Mouse (Mus musculus) mouse trophoblast stem cell (cell line): ENCODE data around the gene Tmem115.

Source experiments
- in situ Hi-C, 2 experiments: fragments of 300-500 bp; cut with MseI, MboI; formaldehyde crosslinking; loops; 2 replicates in 1 of 2; 3 replicates in 1 of 2; pipeline ENCODE4 v1.15.1; 2025

The Tmem115 gene

GRCm38 (mm10) chr9:107533791-107534407, at the start of gene Tmem115:
TSS of gene Tmem115 (plus strand) at chr9:107533945.
- in situ Hi-C loops: no loop called here

DNA sequence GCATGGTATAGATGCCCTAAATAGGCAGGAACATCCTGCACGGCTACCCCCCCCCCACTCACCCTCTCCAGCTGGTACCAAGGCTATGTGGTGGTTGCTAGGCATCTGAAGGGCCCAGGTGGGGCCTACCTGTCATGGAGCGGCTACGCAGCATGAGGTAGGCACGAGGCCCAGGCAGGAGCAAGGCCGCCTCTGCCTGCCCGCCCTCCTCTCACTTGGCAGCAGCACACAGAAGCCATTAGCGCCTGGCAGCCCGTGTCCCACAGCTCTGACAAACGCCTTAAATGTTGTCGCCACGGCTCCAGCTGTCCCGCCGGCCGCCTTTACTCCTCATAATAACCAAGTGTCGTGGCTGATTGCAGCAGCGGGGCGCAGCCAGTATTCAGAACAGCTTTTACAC, 49.4 kb upstream of the Tmem115 start:
- in situ Hi-C loops: no loop called here

GRCm38 (mm10) chr9:107484766-107485165, 49.0 kb upstream of the Tmem115 start:
- in situ Hi-C loops: no loop called here

DNA sequence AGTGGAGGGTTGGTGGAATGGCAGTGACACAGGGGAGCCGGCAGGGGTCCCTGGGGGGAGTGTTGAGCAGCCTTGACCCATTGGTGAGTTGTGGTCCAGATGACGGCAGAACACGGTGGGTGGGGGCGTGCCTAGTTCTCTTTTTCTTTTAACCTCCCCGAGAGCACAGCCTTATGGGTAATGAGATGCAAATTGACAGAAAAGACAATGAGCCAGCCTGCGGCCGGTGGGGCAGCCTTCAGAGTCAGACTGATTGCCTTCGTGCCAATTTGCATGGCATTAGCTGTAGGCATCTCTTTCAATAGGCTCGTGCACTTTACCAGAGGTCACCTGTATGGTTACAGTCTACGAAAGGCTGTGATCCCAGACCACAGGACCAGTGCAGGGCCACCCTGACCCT, 47.7 kb upstream of the Tmem115 start:
- in situ Hi-C loops: no loop called here

DNA sequence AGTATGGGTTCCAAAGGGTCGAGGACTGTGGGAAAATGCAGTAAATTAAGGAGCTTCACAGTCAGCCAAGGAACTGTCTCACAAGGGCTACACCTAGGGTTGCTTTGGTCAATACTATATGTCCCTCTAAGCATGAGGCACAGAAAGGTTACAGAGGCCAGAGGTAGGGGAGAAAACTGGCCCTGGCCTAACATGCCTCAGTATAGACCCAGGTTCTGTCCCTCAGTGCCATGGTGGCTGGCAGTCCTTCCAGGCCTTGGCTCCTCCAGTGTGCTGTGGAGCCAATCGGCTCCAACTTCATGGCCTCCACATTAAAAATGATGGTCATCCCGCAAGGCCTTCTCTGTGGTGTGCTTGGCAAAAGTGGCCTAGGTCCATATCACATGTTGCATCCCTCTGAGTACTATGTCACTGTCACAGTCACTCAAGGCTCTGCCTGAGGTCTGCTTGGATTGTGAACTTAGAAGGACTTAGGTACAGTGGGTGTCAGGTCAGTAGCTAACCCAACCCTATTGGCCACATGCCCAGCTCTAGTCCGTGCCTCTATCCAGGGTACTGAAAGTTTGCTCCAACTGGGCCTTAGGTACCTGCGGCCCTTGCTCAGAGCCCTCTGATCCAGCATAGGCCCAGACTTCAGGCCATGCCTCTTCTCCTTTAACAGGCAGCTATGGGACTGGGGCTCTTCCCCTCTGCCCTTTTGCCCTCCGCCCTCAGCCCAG, 47.1 kb upstream of the Tmem115 start:
- in situ Hi-C loops: no loop called here

DNA sequence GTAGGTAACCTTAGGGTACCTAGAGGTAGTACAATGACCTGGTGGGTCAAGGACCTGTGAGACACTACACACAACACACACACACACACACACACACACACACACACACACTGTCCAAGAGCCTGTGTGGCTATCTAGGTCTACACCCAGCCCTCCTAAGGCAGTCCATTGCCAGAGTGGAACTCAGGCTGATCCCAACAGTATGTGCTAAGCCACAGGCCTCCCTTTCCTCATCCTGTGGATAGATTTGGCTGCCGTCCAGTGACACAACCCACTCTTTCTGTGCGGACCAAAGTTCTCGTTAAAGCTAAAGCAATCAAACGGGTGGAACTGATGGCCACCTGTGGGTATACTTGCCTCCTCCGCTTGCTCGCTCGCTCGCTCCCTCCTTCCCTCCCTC, 43.6 kb upstream of the Tmem115 start:
- in situ Hi-C loops: no loop called here

GRCm38 (mm10) chr9:107490625-107491024, 43.1 kb upstream of the Tmem115 start:
- in situ Hi-C loops: no loop called here

DNA sequence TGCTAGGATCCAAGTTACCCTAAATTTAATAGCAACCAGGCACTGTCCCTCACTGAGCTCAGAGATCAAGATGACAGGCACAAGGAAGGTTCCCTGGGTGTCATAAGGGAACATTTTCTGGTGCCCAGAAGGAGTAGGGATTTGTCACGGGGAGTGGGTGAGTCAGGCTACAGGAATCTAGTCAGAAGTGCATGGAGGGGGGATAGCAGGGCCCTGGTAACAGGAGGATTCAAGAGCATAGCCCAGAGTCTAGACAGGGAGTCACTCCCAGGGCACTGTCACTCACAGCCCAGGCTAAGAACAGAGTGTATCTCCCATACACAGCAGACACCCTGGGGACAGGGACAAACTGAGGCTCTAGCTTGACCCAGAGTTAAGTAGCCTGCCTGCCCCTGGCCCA, 40.2 kb upstream of the Tmem115 start:
- in situ Hi-C loops: no loop called here

- in situ Hi-C loops: no loop called here
These were observed 39.5 kb upstream of the Tmem115 start for GRCm38 (mm10) chr9:107494238-107494637.

DNA sequence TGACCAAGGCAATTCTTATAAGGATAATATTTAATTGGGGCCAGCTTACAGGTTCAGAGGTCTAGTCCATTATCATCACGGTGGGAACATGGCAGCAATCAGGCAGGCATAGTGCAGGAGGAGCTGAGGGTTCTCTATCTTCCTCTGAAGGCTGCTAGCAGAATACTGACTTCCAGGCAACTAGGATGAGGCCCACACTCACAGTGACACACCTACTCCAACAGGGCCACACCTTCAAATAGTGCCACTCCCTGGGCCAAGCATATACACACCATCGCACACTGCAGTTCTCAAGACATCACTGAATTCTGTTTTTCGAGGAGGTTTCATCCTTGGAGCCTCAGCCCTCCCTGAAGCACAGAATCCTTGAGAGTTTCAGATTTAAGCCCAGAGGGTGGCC, 37.4 kb upstream of the Tmem115 start:
- in situ Hi-C loops: no loop called here

GRCm38 (mm10) chr9:107500708-107501286, 32.9 kb upstream of the Tmem115 start:
- in situ Hi-C loops: no loop called here

GRCm38 (mm10) chr9:107502131-107502846, 31.5 kb upstream of the Tmem115 start:
- in situ Hi-C loops: no loop called here

GRCm38 (mm10) chr9:107504662-107505537, 28.8 kb upstream of the Tmem115 start:
- in situ Hi-C loops: no loop called here

- in situ Hi-C loops: no loop called here
These were observed 25.5 kb upstream of the Tmem115 start for GRCm38 (mm10) chr9:107508266-107508665.

- in situ Hi-C loops: loop anchor here (5.0 kb wide), 2 partner anchors 143 to 153 kb away; no protein-coding TSS in a partner anchor
These were observed 23.2 kb upstream of the Tmem115 start for GRCm38 (mm10) chr9:107510384-107511100.

- in situ Hi-C loops: loop anchor here (5.0 kb wide), 2 partner anchors 144 to 154 kb away; no protein-coding TSS in a partner anchor
These were observed 22.3 kb upstream of the Tmem115 start for GRCm38 (mm10) chr9:107511436-107511835.

DNA sequence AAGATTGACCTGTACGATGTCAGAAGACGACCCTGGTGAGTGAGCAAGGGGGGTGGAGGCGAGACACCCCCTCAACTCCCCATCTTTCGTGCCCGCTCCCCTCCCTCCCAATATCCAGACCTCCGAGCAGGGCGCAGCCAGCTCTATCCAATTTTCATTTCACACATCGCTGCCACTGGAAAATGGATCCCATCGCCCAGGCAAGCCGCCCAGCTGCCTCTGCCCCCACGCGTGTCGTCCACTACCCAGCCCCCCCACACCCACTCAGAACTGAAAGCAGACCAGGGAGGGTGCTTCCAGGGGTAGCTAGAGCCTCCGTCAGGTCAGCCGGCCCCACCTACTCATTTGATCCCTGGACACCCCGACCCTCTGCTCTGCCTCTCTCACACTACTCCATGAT, 21.4 kb upstream of the Tmem115 start:
- in situ Hi-C loops: loop anchor here (5.0 kb wide), 2 partner anchors 145 to 155 kb away; no protein-coding TSS in a partner anchor

DNA sequence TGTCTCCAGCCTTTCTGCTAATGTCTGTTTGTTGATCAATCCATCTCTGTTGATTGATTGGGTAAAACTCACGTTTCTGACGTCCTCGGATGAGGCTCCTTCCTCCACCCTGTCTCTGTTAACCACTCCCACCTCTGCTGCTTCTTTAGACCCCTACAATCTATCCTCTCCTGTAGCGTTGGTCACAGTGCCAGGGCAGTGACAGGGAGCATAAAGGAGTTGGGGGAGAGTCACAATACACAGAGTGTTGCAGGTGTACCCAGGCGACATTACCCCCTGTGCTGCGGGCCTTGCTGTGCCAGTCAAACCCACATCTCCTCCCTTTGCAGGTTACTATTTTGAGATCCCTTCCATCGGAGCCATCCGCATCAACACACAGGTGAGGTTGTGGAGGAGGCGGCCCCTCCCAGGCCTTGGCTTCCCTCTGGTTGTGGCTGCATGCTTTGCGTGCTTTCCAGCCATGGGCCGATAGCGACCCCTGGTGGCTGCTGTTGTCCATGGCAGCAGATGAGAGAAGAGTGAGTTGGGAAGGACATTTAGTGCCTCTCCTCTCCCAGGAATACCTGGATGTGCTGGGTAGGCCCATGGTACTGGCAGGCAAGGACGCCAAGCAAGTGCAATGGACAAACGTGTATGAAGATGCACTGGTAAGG, 19.3 kb upstream of the Tmem115 start:
- in situ Hi-C loops: loop anchor here (5.0 kb wide), 2 partner anchors 147 to 157 kb away; no protein-coding TSS in a partner anchor

DNA sequence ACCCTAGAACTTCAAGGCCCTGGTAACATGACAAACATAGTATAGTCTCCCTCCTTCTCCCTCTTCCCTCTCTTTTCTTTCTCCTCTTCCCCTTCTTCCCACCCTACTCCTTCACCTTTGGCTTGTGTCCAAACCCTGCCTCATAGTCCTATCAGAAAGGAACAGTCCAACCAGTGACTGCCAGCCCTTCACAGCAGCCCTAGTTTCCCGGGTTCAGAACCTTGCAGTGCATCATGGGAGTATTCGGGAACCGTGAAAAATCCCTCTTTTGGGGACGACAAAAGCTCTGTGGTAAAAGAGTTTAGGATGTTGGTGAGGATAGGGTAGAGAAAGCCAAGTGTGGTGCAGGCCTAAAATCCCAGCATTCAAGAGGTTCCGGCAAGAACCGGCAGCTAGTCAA, 13.4 kb upstream of the Tmem115 start:
- in situ Hi-C loops: no loop called here

- in situ Hi-C loops: no loop called here
These were observed 12.6 kb upstream of the Tmem115 start for GRCm38 (mm10) chr9:107521190-107521589.
